Mouse (Mus musculus): ENCODE data around the gene Foxn1.

The Foxn1 gene

DNA sequence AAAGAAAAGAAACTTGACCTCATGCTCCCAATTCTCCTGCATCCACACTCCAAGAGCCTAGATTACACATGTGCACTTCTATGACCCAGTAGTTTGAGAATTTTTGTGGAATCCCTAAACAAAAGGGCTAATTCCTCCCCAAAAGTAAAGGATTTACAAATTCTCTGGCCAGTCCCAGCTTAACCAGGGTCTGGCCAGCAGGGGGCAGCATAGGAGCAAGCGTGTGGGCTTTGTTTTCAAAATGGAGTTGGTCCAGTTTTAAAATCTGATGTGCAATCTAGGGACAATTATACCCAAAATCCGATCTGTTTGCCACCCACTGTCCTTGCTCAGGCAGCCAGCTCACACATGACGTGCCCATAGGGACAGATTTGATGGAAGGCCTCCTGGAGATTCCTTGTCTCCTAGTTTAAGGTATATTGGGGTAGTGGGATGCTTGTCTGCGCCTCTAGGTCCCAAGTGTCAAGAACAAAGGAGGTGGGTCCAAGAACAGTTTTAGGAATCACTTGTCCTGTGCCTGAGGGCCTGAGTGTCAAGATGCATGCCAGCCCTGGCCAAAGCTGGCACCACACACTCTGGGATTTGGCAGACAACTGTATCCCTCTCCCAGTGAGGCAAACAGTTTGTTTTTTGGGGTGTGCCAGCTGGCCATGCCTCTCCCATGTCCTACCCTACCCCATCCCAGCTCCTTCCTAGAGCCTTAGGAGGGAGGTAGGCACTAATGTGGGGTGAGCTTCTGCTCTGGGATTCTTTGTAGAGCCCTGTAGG, 30.7 kb downstream of the Foxn1 start:
- DNase-seq: peak; percentile 59

DNA sequence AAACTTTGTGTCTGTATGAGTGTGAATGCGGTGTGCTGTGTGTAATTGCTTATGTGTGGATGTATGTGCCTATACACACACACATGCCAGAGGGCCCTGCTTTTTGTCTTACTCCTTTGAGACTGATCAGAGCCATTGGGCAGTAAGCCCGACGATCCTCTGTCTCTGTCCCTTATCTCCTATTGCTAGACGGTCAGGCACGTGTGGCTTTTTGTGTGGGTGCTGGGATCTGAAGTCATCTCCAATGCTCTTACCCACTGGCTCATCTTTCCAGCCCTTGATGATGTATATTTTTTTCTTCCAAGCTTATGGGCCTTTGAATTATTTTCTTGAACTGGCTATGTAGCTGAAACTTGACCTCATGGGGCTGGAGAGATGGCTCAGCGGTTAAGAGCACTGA, 31.5 kb downstream of the Foxn1 start:
- no peak for DNase-seq

DNA sequence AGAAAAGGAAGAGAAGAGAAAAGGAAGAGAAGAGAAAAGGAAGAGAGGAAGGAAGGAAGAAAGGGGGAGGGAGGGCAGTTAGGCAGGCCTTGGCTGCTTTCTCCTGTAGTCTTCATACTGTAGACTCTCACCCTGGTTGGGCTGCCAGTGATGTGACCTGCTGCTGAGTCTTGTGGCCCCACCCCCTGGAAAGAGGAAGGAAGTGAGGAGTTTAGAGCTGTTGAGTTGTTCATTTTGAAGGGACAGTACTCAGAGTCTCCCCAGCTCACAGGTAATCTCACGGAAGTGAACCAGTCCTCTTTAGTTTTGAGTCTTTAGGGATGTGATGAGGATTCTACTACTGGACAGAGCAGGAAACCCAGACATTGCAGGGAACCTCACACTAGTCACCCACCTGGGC, 33.3 kb downstream of the Foxn1 start:
- no peak for DNase-seq

DNA sequence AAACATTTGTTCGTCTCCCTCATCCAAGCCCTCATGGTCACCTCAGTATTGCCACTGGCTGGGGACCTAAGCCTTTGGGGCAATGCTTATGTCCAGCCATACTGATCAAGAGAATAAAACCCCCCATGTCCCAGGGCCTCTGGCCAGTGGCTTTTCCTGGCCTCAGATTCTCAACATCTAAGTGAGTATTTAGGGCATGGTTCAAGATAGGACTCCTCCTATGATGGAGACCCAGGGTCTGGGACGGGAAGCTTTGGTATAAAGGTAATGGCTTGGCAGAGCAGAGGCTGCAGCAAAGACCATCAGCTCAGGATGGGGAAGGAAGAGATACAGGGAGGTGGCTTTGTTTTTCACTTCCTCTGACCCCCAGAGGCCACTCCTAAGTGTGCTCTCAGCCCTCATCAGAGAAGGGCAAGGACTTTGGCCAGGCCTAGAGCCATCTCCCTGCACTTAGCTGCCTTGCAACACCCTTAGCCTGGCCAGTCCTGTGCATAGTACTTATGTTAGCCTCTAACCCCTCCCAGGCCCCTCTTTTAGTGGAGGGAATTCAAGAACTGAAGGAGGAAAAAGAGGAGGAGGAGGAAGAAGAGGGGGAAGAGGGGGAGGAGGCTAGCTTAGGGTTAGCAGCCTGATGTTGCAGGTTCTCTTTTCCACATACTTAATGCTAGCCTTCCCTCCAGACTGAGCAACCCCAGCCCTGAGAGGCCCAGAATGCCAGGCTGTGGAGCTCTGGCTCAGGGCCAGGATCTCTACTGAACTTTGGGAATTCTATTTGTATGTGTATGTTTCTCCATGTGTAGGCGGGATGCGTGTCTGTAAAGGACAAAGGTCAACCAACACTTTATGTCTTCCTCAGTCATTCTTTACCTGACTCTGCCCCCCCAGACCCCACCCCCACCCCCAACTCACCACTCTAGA, 36.7 kb downstream of the Foxn1 start:
- no peak for DNase-seq

DNA sequence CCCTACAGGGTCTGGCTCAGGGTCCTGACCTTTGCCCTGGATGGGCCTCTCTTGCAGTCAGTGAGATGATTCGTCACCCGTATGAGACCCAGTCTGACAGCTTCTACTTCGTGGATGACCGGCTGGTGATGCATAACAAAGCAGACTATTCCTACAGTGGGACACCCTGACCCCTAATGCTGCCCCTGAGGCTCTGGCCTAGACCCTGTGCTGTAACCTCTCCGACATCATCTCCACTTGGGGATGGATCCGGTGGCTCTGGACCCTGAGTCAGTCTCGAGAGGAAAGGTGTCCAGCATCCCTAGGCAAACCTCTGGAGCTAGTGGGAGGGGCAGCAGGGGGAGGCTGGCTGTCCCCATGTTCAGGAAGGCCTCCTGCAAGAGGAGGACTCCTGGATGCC, 37.9 kb downstream of the Foxn1 start:
- no peak for DNase-seq

DNA sequence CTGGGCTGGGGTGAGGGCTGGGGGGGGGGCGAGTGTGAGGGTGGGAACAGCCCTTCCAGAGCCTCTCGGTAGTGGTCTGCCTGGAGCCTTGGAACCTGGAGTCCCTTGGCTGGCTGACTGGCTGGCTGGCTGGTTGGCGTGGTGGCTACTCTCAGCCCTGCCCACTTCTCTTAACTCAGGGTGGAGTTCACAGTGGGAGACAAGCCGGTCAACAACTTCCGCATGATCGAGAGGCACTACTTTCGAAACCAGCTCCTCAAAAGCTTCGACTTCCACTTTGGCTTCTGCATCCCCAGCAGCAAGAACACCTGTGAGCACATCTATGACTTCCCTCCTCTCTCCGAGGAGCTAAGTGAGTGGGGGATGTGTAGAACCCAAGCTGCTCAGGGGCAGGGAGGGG, 38.5 kb downstream of the Foxn1 start:
- no peak for DNase-seq

DNA sequence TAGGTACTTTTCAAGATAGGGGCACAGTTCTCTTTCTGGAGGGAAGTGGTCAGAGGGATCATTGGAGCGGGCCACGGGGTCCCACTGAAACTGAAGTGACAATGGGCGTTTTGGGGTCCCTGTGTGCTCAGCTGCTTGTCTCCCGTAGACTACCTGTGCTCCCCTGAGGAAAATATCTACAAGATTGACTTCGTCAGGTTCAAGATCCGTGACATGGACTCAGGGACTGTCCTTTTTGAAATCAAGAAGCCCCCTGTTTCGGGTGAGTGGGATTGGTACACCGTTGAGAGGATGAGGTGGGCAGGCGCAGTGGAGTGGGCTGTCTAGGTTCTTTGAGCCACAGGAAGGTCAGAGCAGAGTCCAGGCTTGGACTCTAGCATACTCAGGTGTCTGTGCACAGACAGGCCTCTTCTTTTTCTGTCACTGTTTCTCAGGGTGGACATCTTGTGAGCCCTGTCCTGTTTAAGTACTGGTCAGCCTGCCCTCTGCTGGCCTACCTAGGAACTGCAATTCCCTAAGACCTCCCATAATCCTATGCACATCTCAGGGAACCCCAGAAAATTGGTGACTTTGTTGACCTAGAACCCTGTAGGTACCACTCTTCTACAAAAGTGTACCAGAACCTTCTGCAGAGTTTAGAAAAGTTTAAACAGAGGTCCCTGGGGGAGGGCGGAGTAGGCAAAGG, 39.1 kb downstream of the Foxn1 start:
- peak; percentile 69 for DNase-seq

DNA sequence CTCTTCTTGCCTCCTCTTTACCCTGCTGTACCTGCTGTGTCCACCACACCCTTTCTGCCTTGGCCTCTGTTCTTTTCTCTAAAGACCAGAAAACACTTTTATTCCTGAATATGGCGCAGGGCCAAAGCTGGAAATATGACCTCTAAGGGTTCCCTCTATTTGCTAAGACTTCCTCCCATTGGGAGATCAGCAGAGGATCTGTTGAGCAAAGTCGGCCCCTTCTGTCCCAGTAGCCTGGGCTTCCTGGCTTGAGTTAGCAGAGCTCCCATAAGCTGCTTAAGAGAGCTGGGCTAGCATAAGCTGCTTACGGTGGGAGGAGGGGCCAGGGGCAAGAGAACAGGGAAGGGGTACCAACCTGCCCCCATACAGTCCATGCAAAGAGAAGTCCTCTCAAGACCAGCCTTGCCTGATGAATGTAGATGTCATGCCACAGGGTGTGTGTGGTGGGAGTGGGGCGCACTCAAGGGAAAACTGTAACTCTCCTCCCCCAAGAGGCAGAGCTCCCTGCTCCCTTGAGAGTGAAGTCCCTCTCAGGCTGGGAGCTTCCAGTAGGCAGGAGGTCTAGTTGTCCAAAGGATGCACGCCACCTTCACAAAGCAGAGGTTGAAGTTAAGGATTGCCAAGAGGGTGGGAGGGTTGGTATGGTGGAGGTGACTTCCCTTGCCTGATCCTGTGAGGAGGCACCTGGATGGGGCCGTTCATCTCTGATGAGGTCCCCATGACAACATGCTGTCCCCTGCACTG, 39.9 kb downstream of the Foxn1 start:
- DNase-seq: no peak

DNA sequence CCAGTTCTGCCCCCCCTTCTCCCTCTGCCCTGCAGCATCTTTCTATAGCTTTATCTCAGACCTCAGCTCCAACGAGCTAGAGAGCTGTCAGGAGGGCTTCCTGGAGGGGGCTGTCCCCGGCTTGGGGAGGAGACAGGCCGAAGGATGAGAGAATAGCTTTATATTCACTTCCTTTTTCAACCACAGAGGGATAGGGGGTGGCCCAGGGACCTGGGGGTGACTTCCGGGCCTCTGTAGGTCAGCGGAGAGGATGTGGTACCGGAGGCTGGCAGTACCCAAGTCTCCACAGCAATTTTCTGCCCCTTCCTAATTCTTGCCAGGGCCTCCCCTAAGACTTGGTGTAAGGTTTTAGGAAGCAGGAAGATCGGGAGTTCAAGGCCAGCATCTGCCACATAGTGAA, 40.6 kb downstream of the Foxn1 start:
- DNase-seq: no peak

DNA sequence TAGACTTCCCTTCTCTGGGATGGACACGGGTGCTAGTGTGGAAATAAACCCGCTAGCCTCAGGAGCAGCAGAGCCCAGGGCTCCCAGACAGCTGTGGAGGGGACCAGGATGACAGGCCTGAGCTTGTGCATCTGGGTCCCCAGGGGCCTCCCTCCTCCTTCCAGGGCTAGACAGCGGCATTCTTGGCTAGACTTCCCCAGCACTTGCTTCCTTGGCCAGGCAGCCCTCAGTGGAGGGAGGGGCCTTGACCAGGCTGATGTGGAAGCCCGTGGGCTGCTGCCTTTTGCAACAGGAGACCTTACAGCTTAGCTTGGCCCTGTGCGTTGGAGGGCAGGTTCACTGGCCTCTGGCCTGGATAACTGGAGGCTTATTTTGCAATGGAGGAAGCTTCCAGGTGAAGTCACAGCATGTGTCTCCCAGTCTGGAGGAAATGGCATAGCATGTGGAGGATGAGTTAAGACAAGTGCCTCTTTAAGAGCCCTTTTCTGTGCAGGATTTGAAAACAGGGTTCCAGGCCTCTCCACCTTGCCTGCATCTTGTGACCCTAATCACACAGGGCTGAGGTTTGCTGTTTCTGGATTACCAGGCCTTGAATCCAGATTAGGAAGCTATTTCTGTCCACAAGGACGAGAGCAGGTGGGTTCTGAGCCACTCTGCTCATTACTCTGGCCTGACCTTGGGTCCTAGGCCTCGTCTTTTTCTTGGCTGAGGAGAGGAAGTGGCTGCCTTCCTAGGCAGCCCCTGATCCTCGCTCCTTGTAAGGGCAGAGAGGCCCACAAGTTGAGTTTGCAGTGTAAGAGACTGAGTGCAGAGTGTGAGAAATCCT, 41.3 kb downstream of the Foxn1 start:
- DNase-seq: no peak

DNA sequence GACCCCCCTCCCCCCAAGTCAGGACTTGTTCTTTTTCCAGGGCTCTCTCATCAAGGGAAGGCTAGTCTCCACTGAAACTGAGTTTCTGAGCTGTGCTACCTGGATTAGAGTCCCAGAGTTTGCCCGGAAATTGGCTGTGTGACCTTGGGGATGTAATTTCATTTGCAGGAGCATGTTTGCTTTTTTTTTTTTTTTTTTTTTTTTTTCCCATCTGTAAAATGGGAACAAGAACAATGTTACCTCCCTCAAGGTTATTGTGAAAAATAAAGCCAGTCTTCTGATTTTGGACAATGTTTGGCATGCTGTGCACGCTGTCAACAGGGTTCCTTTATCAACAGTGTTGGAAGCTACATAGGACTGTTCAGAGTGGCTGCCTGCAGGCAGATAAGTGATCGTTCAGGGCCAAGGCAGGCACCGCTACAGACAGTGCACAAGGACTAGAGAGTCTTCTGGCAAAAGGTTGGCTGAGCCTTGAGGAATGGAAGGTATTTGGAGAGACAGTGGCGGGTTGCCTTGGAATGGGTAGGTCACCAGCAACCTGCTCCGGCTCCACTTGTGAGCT, 41.9 kb downstream of the Foxn1 start:
- DNase-seq: no peak

DNA sequence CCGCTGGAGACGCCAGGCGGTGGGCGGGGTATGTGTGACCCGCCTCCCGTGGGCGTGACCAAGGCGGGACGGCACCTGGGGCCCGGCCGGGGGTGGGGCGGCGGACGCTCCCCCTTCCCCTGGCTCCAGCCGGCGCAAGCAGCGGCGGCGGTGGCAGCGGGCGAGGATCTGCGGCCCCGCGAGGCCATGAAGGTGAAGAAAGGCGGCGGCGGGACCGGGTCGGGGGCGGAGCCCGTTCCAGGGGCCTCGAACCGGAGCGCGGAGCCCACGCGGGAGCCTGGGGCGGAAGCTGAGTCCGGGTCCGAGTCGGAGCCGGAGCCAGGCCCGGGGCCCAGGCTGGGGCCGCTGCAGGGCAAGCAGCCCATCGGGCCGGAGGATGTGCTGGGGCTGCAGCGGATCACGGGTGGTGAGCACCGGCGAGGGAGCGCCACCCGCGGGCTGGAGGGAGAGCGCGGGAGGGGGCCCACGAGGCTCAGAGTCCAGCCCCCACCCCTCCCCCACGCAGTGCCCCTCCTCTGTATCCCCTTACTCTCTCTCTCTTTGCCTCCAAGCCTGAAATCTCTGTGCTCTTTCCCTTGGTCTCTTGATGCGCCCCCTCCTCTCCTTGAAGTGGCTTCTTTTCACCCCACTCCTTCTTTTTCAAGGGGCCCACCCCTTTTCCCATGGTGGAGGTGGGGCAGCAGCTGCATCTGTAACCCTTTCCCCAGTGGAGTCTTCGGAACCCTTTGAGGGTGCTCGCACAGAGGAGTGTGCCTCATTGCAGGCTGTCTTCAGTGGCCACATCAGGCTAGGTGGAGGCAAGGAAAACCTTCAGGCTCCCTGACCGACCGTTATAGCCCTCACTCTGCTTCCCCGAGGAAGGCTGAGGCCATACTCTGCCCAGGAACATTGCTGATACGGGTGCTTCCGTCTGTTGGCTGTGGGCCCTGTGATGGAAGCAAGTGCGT, 42.7 kb downstream of the Foxn1 start, which contains the start of gene Unc119:
TSS of gene Unc119 (plus strand) at position 102 of the 947 bp plus-strand sequence.
- peak; percentile 75 for DNase-seq

DNA sequence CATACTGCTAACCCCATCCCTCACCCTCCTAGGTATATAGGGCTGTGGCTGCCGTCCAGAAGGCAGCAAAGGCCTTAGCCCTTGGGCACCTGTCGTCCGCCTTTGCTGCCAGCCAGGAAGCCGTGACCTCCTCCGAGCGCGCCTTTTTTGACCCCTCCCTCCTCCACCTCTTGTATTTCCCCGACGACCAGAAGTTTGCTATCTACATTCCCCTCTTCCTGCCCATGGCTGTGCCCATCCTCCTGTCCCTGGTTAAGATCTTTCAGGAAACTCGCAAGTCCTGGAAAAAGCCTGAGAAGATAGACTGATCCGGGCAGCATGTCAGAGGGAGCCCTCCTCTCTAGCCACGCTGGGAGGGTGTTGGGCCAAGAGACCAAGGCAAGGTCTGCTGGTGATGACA, 44.7 kb downstream of the Foxn1 start:
- DNase-seq: no peak

DNA sequence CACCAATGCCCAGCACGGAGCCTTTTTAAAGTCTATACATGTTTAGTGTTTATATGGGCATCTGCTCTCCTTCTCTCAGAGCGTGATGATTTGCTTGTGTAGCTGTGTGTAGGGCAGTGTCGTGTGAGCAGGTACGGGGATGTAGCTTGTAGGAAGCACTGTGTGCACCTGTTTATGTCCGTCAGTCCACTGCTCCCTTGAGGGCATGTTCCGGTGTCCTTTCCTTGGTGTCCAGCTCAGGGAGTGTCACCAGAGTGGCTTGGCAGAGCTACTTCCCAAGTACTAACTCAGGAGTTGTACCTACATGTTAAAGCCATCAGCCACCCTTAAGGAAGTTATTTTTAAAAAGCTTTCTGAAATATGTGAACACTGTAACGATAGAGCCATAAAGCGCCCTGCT, 49.3 kb downstream of the Foxn1 start:
- no peak for DNase-seq

DNA sequence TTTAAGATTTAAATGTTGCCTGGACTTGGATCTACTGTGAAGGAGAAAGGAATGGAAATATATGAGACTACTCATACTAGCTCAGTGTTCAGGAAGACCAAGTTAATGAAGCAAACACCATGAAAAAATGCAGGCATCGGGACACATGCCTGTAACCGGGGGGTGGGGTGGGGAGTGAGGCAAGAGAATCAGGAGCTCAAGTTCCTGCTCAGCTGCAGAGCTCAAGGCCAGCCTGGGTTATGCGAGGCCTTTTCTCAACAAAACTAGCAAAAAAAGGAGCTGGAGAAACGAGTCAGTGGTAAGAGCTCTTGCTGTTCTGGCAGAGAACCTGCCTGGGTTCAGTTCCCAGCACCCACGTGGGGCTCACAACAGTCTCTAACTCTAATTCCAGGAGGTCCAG, 52.4 kb downstream of the Foxn1 start:
- DNase-seq: no peak

DNA sequence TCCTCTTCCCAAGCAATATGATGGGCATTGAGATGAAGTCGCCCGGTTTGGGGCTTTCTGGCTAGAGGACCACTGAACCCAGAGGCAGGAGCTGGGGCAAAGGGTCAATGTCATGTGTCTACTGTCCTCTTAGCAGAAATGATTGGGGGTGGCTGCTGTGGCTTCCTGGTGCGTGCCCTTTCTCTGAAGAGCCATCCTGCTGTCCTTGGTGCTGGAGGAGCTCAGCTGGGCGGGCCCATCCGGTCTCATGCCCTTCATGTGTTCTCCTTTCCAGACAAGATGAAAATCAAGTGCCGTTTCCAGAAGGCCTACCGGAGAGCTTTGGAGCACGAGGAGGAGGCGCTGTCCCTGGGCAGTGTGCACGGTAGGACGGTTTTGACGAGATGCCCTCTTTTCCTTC, 53.7 kb downstream of the Foxn1 start:
- no peak for DNase-seq

DNA sequence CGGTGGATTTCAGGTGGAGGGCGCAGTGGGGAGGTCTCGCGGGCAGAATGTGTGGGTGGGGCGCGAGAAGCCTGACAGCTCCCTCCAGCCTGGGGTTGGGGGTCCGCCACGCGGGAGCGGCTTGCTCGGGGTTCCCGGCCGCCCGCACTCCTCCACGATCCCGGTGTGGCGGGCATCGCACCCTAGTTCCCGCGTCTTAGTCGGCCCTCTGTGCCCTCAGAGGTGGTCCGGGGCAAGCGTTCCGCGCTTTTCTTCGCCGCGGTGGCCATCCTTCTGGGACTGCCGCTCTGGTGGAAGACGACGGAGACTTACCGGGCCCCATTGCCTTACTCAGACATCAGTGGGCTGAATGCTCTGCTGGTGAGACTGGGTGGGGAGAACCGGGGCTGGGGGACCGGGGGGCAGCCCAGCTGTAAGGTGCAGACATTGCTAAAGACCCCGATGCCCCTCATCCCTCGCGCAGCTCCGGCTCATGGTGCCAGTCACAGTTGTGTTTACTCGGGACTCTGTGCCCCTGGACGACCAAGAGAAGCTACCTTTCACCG, 57.8 kb downstream of the Foxn1 start:
- no peak for DNase-seq

DNA sequence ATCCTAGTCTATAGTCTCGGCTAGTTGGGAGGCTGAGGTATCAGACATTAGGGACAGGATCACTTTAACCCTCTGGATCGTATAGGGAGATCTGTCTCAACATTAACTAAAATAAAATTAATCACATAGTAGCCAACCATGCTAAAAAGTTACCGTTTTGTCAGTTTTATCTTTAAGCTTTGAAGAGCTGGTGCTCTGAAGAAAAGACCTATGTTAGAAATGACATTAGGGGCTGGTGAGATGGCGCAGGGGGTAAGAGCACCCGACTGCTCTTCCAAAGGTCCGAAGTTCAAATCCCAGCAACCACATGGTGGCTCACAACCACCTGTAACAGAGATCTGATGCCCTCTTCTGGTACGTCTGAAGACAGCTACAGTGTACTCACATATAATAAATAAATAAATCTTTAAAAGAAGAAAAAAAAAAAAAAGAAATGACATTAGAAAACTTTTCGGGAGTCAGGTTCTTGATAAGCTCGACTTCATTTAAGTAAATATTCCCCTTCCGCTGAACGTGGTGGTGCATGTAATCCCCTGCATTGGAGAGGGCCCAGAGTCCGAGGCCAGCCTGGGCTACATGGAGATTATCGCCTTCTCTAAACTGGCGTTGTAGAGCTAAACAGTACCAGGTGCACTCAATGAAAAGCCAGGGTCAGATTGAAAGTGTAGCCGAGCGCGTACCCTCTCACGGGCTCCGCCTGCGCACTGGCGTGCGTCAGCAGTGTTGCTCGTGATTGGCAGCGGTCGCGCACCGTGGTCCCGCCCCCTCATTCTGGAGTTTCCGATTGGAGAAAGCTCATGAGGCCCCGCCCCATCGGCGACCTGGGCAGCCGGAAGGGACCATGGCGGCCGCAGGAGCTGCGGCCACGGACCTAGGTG, 58.5 kb downstream of the Foxn1 start, which contains the start of gene Pigs:
TSS of gene Pigs (plus strand) at position 782 of the 878 bp plus-strand sequence.
- peak; percentile 96 for DNase-seq

DNA sequence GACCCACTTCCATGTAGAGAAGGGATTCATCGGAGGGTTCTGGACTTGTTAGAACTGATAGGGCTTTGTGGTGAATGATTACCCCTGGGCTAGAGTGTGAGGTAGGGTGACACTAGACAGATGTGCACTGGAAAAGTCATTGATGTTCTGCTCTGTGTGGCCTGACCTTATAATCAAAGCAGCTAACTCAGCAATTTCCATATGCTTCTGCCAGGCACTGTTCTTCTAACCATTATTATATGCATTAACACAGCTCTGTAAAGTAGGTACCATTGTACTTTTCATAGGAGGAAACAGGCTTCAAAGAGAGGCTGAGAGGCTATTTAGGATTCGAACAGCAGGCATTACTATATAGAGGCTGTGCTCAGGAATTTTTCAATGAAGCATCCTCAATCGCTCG, 59.1 kb downstream of the Foxn1 start:
- DNase-seq: no peak
